Mouse (Mus musculus) kidney, postnatal 4 days (tissue): ENCODE measurements at regions not wholly inside any gene's neighbourhood (a gene's known extent, or its start where the extent isn't known, plus 50 kb on each side); places are given as distances from the start of the nearest gene placed in this dataset.
A peak's percentile ranks its signal among the peaks of the same experiment; 100 is the strongest.

Experiments used
- DNase-seq, 2 experiments: peaks; one replicate each; pipeline ENCODE4 v3.0.0; 2021; ENCODE audit warnings: mixed read lengths in 2 of 2

DNA sequence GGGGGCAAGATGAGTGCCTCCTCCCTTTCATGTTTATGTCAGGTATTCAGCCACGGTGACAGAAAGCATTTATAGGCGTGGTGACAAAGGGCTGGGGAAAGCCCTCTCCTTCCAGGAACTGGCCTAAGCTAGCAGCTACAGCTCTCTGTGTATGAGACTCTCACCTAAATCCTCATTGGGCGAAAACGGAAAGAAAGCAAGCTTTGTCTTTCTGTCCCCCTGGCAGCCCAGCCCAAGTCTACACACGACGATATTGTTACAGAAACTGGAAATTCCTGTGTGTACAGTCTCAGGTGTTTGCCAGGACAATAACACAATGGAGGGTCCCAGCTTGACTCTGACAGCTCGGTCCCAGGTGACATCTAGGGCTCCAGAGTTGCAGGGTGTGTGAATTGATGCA is 60.0 kb downstream of the Dact2 start:
- no peak for DNase-seq

DNA sequence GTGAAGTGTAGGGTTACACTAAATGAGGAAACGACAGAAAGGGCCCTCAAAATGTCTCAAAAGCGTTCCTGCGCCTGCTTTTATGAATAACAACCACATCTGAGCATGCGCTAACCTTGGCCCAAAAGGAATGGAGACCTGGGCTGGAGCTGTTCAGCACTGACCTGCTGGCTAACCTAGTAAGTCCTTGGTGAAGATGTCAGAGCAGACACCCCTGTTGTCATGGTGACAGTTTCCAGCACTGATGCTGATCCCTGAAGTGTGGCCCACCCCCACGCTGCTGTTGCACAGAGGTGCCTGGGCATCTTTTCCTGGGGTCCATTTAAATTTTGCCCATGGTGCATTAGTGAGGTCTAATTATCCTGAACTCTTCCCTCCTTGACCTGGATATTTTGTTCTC is 62.4 kb downstream of the Dact2 start:
- no peak for DNase-seq

DNA sequence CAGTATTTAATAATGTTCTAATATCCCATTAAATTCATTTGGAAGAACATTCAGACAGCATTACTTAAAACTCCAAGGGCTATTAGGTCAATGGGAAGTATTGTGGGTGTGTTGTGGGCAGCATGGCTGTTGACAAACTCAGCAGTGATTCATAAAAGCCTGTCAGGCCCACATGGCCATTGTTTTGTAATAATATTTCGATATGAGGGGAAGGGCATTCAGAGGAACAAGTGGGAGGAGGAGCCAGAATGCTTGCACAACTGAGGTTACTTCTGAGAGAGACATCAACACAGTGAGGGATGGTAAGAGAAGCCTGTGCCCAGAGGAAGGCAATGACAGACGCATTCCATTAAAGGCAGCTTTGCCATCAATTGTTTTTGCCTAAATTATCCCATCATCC is 63.8 kb downstream of the Dact2 start:
- DNase-seq = no peak

DNA sequence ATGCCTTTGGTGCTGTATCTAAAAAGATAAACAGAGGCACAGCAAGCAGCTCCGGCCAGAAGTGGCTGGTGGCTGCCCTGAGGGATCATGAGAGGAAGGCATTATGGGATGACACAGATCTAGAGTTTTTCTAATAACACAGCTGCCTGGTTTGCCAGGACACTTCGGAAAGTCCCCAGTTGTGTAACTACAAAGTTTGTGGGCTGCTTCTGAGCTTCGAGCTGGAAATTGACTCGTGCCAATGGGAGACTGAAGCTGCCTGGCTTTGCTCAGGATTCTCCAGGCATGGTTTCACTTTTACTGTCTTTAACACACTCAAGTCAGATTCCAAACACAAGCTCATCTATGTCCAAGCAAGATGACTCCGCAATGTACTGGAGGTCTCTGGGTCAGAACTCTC is 65.2 kb downstream of the Dact2 start:
- no peak for DNase-seq

DNA sequence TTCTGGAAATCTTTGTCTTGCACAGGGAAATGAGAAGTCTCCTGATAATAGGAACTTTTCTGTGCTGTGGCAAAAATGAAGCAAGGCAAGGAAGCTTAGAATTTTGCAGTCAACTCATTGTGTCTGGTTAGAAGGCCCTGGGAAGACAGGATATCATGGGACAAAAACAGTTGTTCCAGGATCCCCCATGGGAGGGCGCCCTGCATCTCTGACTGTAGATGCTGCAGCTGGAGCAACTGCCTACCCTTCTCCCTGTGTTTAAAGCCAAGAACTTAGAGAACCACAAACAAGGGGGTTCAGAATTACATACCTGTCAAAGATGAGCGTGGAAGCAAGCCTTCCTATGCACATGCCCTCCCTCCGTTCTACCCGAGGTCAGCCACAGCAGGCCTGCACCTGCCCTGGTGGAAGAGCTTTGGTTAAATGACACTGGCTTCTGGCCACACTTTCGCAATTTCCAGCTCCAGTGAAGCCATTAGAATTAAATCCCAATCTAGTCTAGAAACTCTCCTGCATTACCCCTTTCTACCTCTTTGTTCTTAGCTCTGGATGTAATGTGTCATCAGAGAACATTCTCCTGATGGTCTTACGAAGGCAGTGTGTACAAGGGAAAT is 67.3 kb downstream of the Dact2 start:
- peak; percentile 89 for DNase-seq

DNA sequence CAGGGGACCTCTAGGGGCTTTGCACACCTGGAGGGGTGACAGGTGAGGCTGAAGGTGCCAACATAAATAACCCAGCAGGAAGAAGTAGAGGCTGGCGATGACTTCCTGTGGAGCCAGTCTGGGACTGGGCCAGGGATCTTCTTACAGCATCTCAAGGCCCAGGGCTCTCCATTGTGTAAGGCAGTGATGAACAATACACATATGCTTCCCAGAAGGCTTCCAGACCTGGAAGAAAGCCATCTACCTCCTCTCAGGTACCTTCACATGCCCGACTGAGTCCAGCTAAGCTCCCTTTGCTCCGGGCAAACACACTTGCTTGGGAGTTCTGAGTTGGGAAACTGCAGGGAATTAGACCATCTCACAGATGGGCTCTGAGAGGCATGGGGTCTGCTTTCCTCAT is 69.5 kb downstream of the Dact2 start:
- DNase-seq = no peak

DNA sequence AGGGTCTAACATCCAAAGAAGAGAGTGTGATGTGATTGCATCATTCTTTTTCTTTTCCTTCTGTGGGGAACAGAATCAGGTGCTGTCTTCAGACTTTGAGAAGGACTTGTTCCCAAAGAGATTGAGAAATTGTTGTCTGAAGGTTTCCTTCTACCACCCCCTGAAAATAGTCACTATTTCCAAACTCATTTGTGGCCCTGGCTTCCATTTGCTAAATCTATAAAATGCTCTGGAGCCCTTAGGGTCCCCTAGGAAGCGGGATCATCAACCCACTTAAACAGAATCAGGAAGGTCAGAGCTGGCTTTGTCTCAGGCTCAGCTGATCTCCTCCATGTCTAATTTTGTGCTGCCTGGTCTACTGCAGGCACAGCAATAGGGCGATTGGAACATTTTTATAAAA is 70.1 kb downstream of the Dact2 start:
- DNase-seq = no peak

DNA sequence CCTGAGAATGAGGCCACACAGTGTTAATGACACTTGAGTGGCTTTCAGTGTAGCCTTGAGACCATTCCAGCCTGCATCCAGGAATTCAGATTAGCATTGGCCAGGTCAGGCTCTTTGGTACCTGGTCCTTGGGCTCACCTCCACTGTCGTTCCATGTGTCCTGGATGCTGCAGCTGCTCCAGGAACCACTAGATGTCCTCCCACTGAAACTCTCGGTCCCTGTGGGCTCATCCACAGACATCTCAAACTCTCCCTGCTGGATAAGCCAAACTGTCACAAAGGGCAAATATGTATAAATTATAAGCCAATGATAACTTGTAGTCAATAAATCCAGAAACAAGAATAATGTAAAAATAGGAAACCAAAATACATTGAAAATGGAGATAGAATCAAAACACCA is 67.7 kb upstream of the Gm7358 start:
- DNase-seq = peak; percentile 20 to 23

DNA sequence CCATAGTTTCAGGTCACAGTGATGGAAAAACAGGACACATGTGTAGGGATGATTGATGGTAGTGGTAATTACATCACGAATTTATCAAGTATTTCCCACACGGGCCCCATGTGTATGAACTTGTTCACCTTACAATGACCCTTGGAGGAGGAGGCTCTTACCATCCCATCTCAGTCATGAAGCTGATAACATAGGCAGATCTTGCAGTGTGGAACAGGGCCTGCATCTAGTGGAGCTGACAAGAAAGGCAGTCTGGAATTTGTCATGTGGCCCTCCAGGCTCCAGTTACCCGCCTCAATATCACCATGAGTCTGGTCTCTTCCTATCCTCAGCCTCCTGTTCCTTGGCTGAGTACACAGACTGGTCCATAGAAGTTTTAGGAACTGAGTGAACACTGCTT is 59.5 kb upstream of the Gm7358 start:
- DNase-seq = no peak

DNA sequence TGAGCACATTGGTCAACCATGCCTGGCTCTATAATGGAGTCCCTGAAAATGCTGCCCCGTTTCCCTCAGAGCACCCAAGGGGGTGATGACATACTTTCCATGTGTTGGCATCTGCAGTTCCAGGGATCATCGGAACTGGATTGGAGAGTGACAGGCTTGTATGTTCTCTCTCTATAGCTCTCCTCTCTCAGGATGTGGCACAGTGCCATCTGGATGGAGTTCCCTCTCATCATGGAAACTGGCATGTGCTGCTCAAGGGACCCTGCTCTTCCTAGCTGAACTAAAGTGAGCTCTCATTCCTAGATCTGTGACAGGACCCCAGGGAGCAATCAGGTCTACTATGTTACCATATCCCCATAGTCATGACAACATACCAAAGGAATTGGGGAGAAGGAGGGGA is 56.9 kb upstream of the Gm7358 start:
- no peak for DNase-seq

DNA sequence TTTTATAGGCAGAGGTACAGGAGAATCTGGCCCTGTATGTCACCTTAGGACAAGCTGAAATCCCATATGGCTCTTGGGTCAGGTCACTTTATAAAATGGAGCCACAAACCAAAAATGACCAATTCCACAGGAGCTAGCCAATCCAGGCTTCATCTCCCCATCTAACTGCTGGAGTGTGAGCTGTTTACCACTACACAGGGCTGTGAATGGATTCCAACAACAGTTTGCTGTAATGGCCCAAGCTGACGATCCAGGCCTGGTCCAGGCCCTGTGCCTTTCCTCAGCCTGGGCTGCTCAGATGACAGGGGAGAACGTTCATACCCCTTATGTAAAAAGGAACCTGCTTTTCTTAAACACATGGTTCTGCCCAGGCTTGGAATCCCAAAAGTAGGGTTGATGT is 55.5 kb upstream of the Gm7358 start:
- no peak for DNase-seq

DNA sequence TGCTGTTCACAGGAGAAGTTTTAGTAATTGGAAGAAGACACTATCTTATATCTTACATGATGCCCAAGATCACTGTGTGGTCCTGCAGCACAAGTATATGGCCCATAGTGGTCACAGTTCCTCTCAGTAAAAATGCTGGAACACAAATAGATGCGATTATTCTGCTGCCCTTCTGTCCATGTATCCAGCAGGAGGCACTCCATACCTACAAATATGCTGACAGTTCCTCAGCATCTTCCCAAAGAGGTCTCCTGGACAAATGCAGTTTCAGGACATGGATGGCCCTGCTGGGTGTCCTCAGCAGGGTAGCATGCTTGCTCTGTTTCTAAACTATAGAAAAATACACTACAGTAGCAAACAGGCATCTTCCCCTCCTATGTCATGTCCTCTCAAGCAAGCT is 52.4 kb upstream of the Gm7358 start:
- DNase-seq = peak; percentile 36 to 53
